Mouse (Mus musculus): ENCODE measurements around the gene Tcf7l2. TPM values are rescaled to one million over a fixed set of nuclear protein-coding genes. Genes with fewer than 3 reads are reported as not detected.

Gene Tcf7l2
- polyA plus RNA-seq, 1 experiment: 5.4 TPM

- H3K36me3 ChIP-seq (ENCODE audit: control insufficient read depth, insufficient read depth): no peaks in the 10 kb centered on the region
- no peak overlapping the region for H3ac ChIP-seq (ENCODE audit: control insufficient read depth, insufficient read length)
- H3K4me3 ChIP-seq: no peak overlapping the region
- peak overlapping the region; percentile 31 for H3K4me2 ChIP-seq (ENCODE audit: low read depth)
- no peak for TF ChIP-seq USF1 (IDR thresholded peaks at IDR 0.05; ENCODE audit: low read depth)
- TF ChIP-seq CEBPB (IDR thresholded peaks at IDR 0.05; ENCODE audit: insufficient read depth, poor library complexity, severe bottlenecking): 0 out of 2 replicates have a peak, but pooled peaks have one; percentile 3
- H3K27me3 ChIP-seq (ENCODE audit: control insufficient read depth, insufficient read depth, insufficient read length): no peaks in the 10 kb centered on the region
- H3K79me2 ChIP-seq (ENCODE audit: control insufficient read depth, insufficient read depth): peaks cover 29% of the 10 kb centered on the region
These were observed 57.8 kb downstream of the Tcf7l2 start for GRCm38 (mm10) chr19:55799411-55799810.

GRCm38 (mm10) chr19:55800059-55800458 lies 58.4 kb downstream of the Tcf7l2 start:
- Histone ChIP-seq H3K27me3 (ENCODE audit: control insufficient read depth, insufficient read depth, insufficient read length) (no peaks in the 10 kb centered on the region), H3K4me2 (ENCODE audit: low read depth) (peak overlapping the region; percentile 31), H3K79me2 (ENCODE audit: control insufficient read depth, insufficient read depth) (peaks cover 29% of the 10 kb centered on the region), H3K4me3 (no peak overlapping the region), H3ac (ENCODE audit: control insufficient read depth, insufficient read length) (no peak overlapping the region), H3K36me3 (ENCODE audit: control insufficient read depth, insufficient read depth) (no peaks in the 10 kb centered on the region)
- TF ChIP-seq POLR2A (IDR thresholded peaks at IDR 0.05; ENCODE audit: insufficient read length, low read depth): no peak

GRCm38 (mm10) chr19:55803121-55803520 lies 61.5 kb downstream of the Tcf7l2 start:
- Histone ChIP-seq H3K4me3 (no peak overlapping the region), H3K27me3 (ENCODE audit: control insufficient read depth, insufficient read depth, insufficient read length) (no peaks in the 10 kb centered on the region), H3K79me2 (ENCODE audit: control insufficient read depth, insufficient read depth) (peaks cover 16% of the 10 kb centered on the region), H3K4me2 (ENCODE audit: low read depth) (no peak overlapping the region), H3K36me3 (ENCODE audit: control insufficient read depth, insufficient read depth) (no peaks in the 10 kb centered on the region), H3ac (ENCODE audit: control insufficient read depth, insufficient read length) (no peak overlapping the region)
- TF ChIP-seq TCF3 (IDR thresholded peaks at IDR 0.05; ENCODE audit: insufficient read length, low read depth) (no peak), MYOG (IDR thresholded peaks at IDR 0.05; ENCODE audit: control insufficient read depth in 1 of 3, insufficient read depth in 1 of 3, insufficient read length in 2 of 3, low read depth in 2 of 3) (no peak), REST (IDR thresholded peaks at IDR 0.05; ENCODE audit: insufficient read depth, insufficient read length) (no peak), E2F4 (IDR thresholded peaks at IDR 0.05; ENCODE audit: insufficient read depth) (no peak), SRF (IDR thresholded peaks at IDR 0.05; ENCODE audit: control insufficient read depth, insufficient read length, low read depth) (no peak), TCF12 (IDR thresholded peaks at IDR 0.05; ENCODE audit: insufficient read depth, poor library complexity, severe bottlenecking) (no peak), CEBPB (IDR thresholded peaks at IDR 0.05; ENCODE audit: insufficient read depth, poor library complexity, severe bottlenecking) (no peak), MAX (IDR thresholded peaks at IDR 0.05; ENCODE audit: low read depth) (no peak), POLR2A (IDR thresholded peaks at IDR 0.05; ENCODE audit: insufficient read length, low read depth) (no peak), MYOD1 (IDR thresholded peaks at IDR 0.05; ENCODE audit: control insufficient read depth in 1 of 3, insufficient read length in 2 of 3, low read depth in 2 of 3) (no peak), USF1 (IDR thresholded peaks at IDR 0.05; ENCODE audit: low read depth) (no peak), POLR2AphosphoS2 (IDR thresholded peaks at IDR 0.05; ENCODE audit: insufficient read length, low read depth) (no peak)

- peaks cover 16% of the 10 kb centered on the region for H3K79me2 ChIP-seq (ENCODE audit: control insufficient read depth, insufficient read depth)
- H3K36me3 ChIP-seq (ENCODE audit: control insufficient read depth, insufficient read depth): no peaks in the 10 kb centered on the region
- H3K4me3 ChIP-seq: no peak overlapping the region
- H3ac ChIP-seq (ENCODE audit: control insufficient read depth, insufficient read length): no peak overlapping the region
- no peaks in the 10 kb centered on the region for H3K27me3 ChIP-seq (ENCODE audit: control insufficient read depth, insufficient read depth, insufficient read length)
- no peak overlapping the region for H3K4me2 ChIP-seq (ENCODE audit: low read depth)
- no peak for TF ChIP-seq TCF12 (IDR thresholded peaks at IDR 0.05; ENCODE audit: insufficient read depth, poor library complexity, severe bottlenecking)
- no peak for TF ChIP-seq TCF3 (IDR thresholded peaks at IDR 0.05; ENCODE audit: insufficient read length, low read depth)
- TF ChIP-seq SRF (IDR thresholded peaks at IDR 0.05; ENCODE audit: control insufficient read depth, insufficient read length, low read depth): no peak
- peak in 2 of 3 experiments; percentile 12 to 38 for TF ChIP-seq MYOG (IDR thresholded peaks at IDR 0.05; ENCODE audit: control insufficient read depth in 1 of 3, insufficient read depth in 1 of 3, insufficient read length in 2 of 3, low read depth in 2 of 3)
- no peak for TF ChIP-seq E2F4 (IDR thresholded peaks at IDR 0.05; ENCODE audit: insufficient read depth)
- TF ChIP-seq USF1 (IDR thresholded peaks at IDR 0.05; ENCODE audit: low read depth): no peak
These were observed 62.2 kb downstream of the Tcf7l2 start for GRCm38 (mm10) chr19:55803797-55804196.

- no peak overlapping the region for H3K4me3 ChIP-seq
- H3ac ChIP-seq (ENCODE audit: control insufficient read depth, insufficient read length): no peak overlapping the region
- H3K36me3 ChIP-seq (ENCODE audit: control insufficient read depth, insufficient read depth): no peaks in the 10 kb centered on the region
- H3K79me2 ChIP-seq (ENCODE audit: control insufficient read depth, insufficient read depth): peaks cover 24% of the 10 kb centered on the region
- TF ChIP-seq USF1 (IDR thresholded peaks at IDR 0.05; ENCODE audit: low read depth) (no peak), MYOD1 (IDR thresholded peaks at IDR 0.05; ENCODE audit: control insufficient read depth in 1 of 3, insufficient read length in 2 of 3, low read depth in 2 of 3) (no peak), E2F4 (IDR thresholded peaks at IDR 0.05; ENCODE audit: insufficient read depth) (no peak)
- H3K4me2 ChIP-seq (ENCODE audit: low read depth): no peak overlapping the region
- no peaks in the 10 kb centered on the region for H3K27me3 ChIP-seq (ENCODE audit: control insufficient read depth, insufficient read depth, insufficient read length)
These were observed 63.2 kb downstream of the Tcf7l2 start for GRCm38 (mm10) chr19:55804795-55805194.

GRCm38 (mm10) chr19:55806434-55807193 lies 65.0 kb downstream of the Tcf7l2 start:
- Histone ChIP-seq H3K27me3 (ENCODE audit: control insufficient read depth, insufficient read depth, insufficient read length) (no peaks in the 10 kb centered on the region), H3K4me3 (no peak overlapping the region), H3K79me2 (ENCODE audit: control insufficient read depth, insufficient read depth) (peaks cover 14% of the 10 kb centered on the region), H3K4me2 (ENCODE audit: low read depth) (no peak overlapping the region), H3ac (ENCODE audit: control insufficient read depth, insufficient read length) (no peak overlapping the region), H3K36me3 (ENCODE audit: control insufficient read depth, insufficient read depth) (no peaks in the 10 kb centered on the region)
- no peak for TF ChIP-seq USF1 (IDR thresholded peaks at IDR 0.05; ENCODE audit: low read depth)
- no peak for TF ChIP-seq POLR2A (IDR thresholded peaks at IDR 0.05; ENCODE audit: insufficient read length, low read depth)
- no peak for TF ChIP-seq REST (IDR thresholded peaks at IDR 0.05; ENCODE audit: insufficient read depth, insufficient read length)
- no peak for TF ChIP-seq MAX (IDR thresholded peaks at IDR 0.05; ENCODE audit: low read depth)
- no peak for TF ChIP-seq TCF12 (IDR thresholded peaks at IDR 0.05; ENCODE audit: insufficient read depth, poor library complexity, severe bottlenecking)
- no peak for TF ChIP-seq POLR2AphosphoS2 (IDR thresholded peaks at IDR 0.05; ENCODE audit: insufficient read length, low read depth)
- TF ChIP-seq SRF (IDR thresholded peaks at IDR 0.05; ENCODE audit: control insufficient read depth, insufficient read length, low read depth): no peak
- TF ChIP-seq MYOG (IDR thresholded peaks at IDR 0.05; ENCODE audit: control insufficient read depth in 1 of 3, insufficient read depth in 1 of 3, insufficient read length in 2 of 3, low read depth in 2 of 3): no peak
- no peak for TF ChIP-seq TCF3 (IDR thresholded peaks at IDR 0.05; ENCODE audit: insufficient read length, low read depth)
- no peak for TF ChIP-seq CEBPB (IDR thresholded peaks at IDR 0.05; ENCODE audit: insufficient read depth, poor library complexity, severe bottlenecking)
